Mouse (Mus musculus) embryonic fibroblast, embryonic 13.5 days (primary cell): ENCODE results near the gene Slc6a6.

Experiments
- CTCF ChIP-seq: IDR thresholded peaks from 2 replicates; pipeline ENCODE4 v1.5.1; 2011; ENCODE audit warnings: mild to moderate bottlenecking, control low read depth, low read length, moderate library complexity, borderline replicate concordance; ENCODE audit not compliant: insufficient read depth
- POLR2A ChIP-seq: IDR thresholded peaks from 2 replicates; pipeline ENCODE4 v1.6.1; 2011; ENCODE audit warnings: low read depth, mild to moderate bottlenecking, control low read depth, low read length, moderate library complexity

- TF ChIP-seq CTCF = no peak
- no peak for TF ChIP-seq POLR2A
These were observed 48.3 kb downstream of the Slc6a6 start for GRCm38 (mm10) chr6:91732138-91732537.
